ENCODE assay signal across 8 mouse cellular contexts in genomic region chr13:19364245-19364772, GRCm38 (mm10). TPM values are rescaled to one million over a fixed set of nuclear protein-coding genes. Genes with fewer than 3 reads are reported as not detected.
A peak's percentile ranks its signal among the peaks of the same experiment; 100 is the strongest.
DNase-seq lines count a peak whose midpoint lies in the region; ATAC-seq and TF ChIP-seq lines count a peak whose summit lies in the region.

No protein-coding gene starts in this region.

- no peaks in the 10 kb centered on the region for H3K27me3 ChIP-seq in liver, adult 2 months (ENCODE audit: control insufficient read depth, insufficient read depth, low read length)
- no peaks in the 10 kb centered on the region for H3K27me3 ChIP-seq in neural tube, embryonic 13.5 days

- peak; percentile 20 for TF ChIP-seq CTCF in liver, adult 2 months (IDR thresholded peaks at IDR 0.05; ENCODE audit: low read depth, low read length)

- no peak overlapping the region for H3K9ac ChIP-seq in liver, adult 2 months (ENCODE audit: low read depth, low read length)
- no peak overlapping the region for H3K9ac ChIP-seq in neural tube, embryonic 13.5 days

- H3K27ac ChIP-seq in liver, adult 2 months (replicated peaks; ENCODE audit: insufficient read depth, low read depth, low read length), result peak overlapping the region; percentile 40; the same call in 1 of the 2 replicates
- no peak overlapping the region for H3K27ac ChIP-seq in neural tube, embryonic 13.5 days (replicated peaks)

- TF ChIP-seq POLR2A in liver, adult 2 months (IDR thresholded peaks at IDR 0.05; ENCODE audit: extremely low read depth, insufficient read depth, low read length), result no peak

- peak; percentile 75 for ATAC-seq in erythroid progenitor cell, adult 5-6 weeks (replicated peaks; ENCODE audit: low FRiP score, poor library complexity, severe bottlenecking)
- peak; percentile 58; the same call in 1 of the 2 replicates for ATAC-seq in neural tube, embryonic 13.5 days (ENCODE audit: low read depth)
- no peak for ATAC-seq in monocyte, adult 5-6 weeks (replicated peaks; ENCODE audit: insufficient number of reproducible peaks, low FRiP score, low TSS enrichment, poor library complexity, severe bottlenecking)

- peaks cover 5% of the 10 kb centered on the region for H3K36me3 ChIP-seq in liver, adult 2 months (ENCODE audit: control insufficient read depth, insufficient read depth, low read length)
- peaks cover 40% of the 10 kb centered on the region for H3K36me3 ChIP-seq in neural tube, embryonic 13.5 days

- H3K4me3 ChIP-seq in liver, adult 2 months (ENCODE audit: insufficient read depth, low read depth, low read length), result peak overlapping the region; percentile 45; the same call in 1 of the 2 replicates
- H3K4me3 ChIP-seq in neural tube, embryonic 13.5 days, result no peak overlapping the region

- WGBS in liver, adult 2 months, result 23% methylated on average over 11 of the region's 11 CpGs
- WGBS in neural tube, embryonic 13.5 days, result 83% methylated on average over 11 of the region's 11 CpGs

- H3K9me3 ChIP-seq in neural tube, embryonic 13.5 days, result no peaks in the 10 kb centered on the region

- no peaks in the 10 kb centered on the region for H3K79me2 ChIP-seq in liver, adult 2 months (ENCODE audit: control insufficient read depth, insufficient read depth, low read length)

- H3K4me2 ChIP-seq in neural tube, embryonic 13.5 days, result no peak overlapping the region

- DNase-seq in ovary, postnatal 14 days (ENCODE audit: low spot score), result peak; percentile 56
- no peak for DNase-seq in ovary, adult 18-20 months (ENCODE audit: low spot score)
- peak; percentile 11 for DNase-seq in WW6 (ENCODE audit: low read depth, low spot score)
- DNase-seq in kidney, adult 11 months, result peak; percentile 74
- DNase-seq in liver, adult 2 months (ENCODE audit: extremely low read depth, low read depth, low spot score), result peak; percentile 91

- peaks cover 6% of the 10 kb centered on the region; the same call in 1 of the 2 replicates for H3K4me1 ChIP-seq in liver, adult 2 months (ENCODE audit: control insufficient read depth, insufficient read depth, low read length)
- H3K4me1 ChIP-seq in neural tube, embryonic 13.5 days (replicated peaks), result no peaks in the 10 kb centered on the region

RNA-seq across cellular contexts. Expression of gene Stard3nl, which starts 31.3 kb away (rescaled TPM):
- 12.6 and 56.6 TPM in 2 replicates for total RNA-seq in erythroid progenitor cell, adult 5-6 weeks (2015; ENCODE audit: low replicate concordance)
- total RNA-seq in erythroid progenitor cell, adult 5-6 weeks (2017; ENCODE audit: low replicate concordance), result 5.7 and 6.5 TPM in 2 replicates
- 15.0 and 17.5 TPM in 2 replicates for total RNA-seq in liver, adult 2 months (2014; rRNA removed)
- 6.9 and 8.5 TPM in 2 replicates for polyA plus RNA-seq in liver, adult 2 months (2012; rRNA removed)
- 207 and 215 TPM in 2 replicates for polyA plus RNA-seq in neural tube, embryonic 13.5 days (2015; fragmentation: Nextera tagmentation; extraction: Ambion mirVana)
- total RNA-seq in monocyte, adult 5-6 weeks (2017), result 37.5 to 79.8 TPM (median 45.4 TPM) in 3 replicates
